Mouse (Mus musculus) embryonic fibroblast, embryonic 13.5 days (primary cell): ENCODE data around the gene Pmpcb. TPM values are rescaled to one million over a fixed set of nuclear protein-coding genes. Genes with fewer than 3 reads are reported as not detected.
"Not testable (repeated sequence)": the region's sequence is repeated elsewhere in the genome, so short reads cannot be mapped to it uniquely, and the experiment has no call there.

Source experiments
- H3K27ac ChIP-seq: 2 replicates; pipeline ENCODE4 v1.5.1; 2012; ENCODE audit warnings: low read length, control low read depth, inconsistent platforms; ENCODE audit not compliant: insufficient read depth
- H3K4me1 ChIP-seq: 2 replicates; pipeline ENCODE4 v1.6.1; 2011; ENCODE audit warnings: low read length; ENCODE audit not compliant: control insufficient read depth, insufficient read depth
- H3K4me3 ChIP-seq: 2 replicates; pipeline ENCODE4 v1.5.1; 2011; ENCODE audit warnings: mild to moderate bottlenecking, control low read depth, low read length; ENCODE audit not compliant: insufficient read depth
- CTCF ChIP-seq: IDR thresholded peaks from 2 replicates; pipeline ENCODE4 v1.5.1; 2011; ENCODE audit warnings: mild to moderate bottlenecking, control low read depth, low read length, moderate library complexity, borderline replicate concordance; ENCODE audit not compliant: insufficient read depth
- POLR2A ChIP-seq: IDR thresholded peaks from 2 replicates; pipeline ENCODE4 v1.6.1; 2011; ENCODE audit warnings: low read depth, mild to moderate bottlenecking, control low read depth, low read length, moderate library complexity
- polyA plus RNA-seq: library from polyadenylated mRNA; stranded (reverse); fragments of >200 nt; gene quantifications from 2 replicates; pipeline ENCODE4 v1.2.4, GENCODE M21; 2011; ENCODE audit warnings: low read depth; ENCODE audit not compliant: missing spikeins, insufficient read length

Pmpcb gene
- polyA plus RNA-seq, 1 experiment: 78.7 TPM

GRCm38 (mm10) chr5:21703708-21704107, 33.2 kb upstream of the Pmpcb start:
- no peak overlapping the region for H3K27ac ChIP-seq
- no peak overlapping the region for H3K4me3 ChIP-seq
- TF ChIP-seq CTCF (no peak), POLR2A (no peak)
- H3K4me1 ChIP-seq: no peaks in the 10 kb centered on the region

- Histone ChIP-seq H3K27ac (no peak overlapping the region), H3K4me1 (no peaks in the 10 kb centered on the region), H3K4me3 (no peak overlapping the region)
- no peak for TF ChIP-seq CTCF
- no peak for TF ChIP-seq POLR2A
Measured at GRCm38 (mm10) chr5:21706546-21706945, 30.4 kb upstream of the Pmpcb start.

- not testable (repeated sequence) for H3K27ac ChIP-seq, H3K4me1 ChIP-seq, H3K4me3 ChIP-seq
Measured at GRCm38 (mm10) chr5:21708011-21708410, 28.9 kb upstream of the Pmpcb start.

GRCm38 (mm10) chr5:21712127-21712715, 24.7 kb upstream of the Pmpcb start:
- Histone ChIP-seq H3K4me3 (no peak overlapping the region), H3K4me1 (no peaks in the 10 kb centered on the region), H3K27ac (no peak overlapping the region)
- no peak for TF ChIP-seq CTCF
- TF ChIP-seq POLR2A: no peak

GRCm38 (mm10) chr5:21714447-21714846, 22.5 kb upstream of the Pmpcb start:
- TF ChIP-seq POLR2A (no peak), CTCF (no peak)
- H3K27ac ChIP-seq: no peak overlapping the region
- no peaks in the 10 kb centered on the region for H3K4me1 ChIP-seq
- no peak overlapping the region for H3K4me3 ChIP-seq

- no peak for TF ChIP-seq POLR2A
- TF ChIP-seq CTCF: no peak
- Histone ChIP-seq H3K4me1 (no peaks in the 10 kb centered on the region), H3K4me3 (no peak overlapping the region), H3K27ac (no peak overlapping the region)
Measured at GRCm38 (mm10) chr5:21717165-21717715, 19.7 kb upstream of the Pmpcb start.

- Histone ChIP-seq H3K4me3 (no peak overlapping the region), H3K4me1 (no peaks in the 10 kb centered on the region), H3K27ac (no peak overlapping the region)
- TF ChIP-seq POLR2A (no peak), CTCF (no peak)
Measured at GRCm38 (mm10) chr5:21718546-21718945, 18.4 kb upstream of the Pmpcb start.

GRCm38 (mm10) chr5:21719209-21719608, 17.7 kb upstream of the Pmpcb start:
- H3K4me1 ChIP-seq: no peaks in the 10 kb centered on the region
- H3K4me3 ChIP-seq: no peak overlapping the region
- H3K27ac ChIP-seq: no peak overlapping the region
- TF ChIP-seq POLR2A (no peak), CTCF (no peak)

- Histone ChIP-seq H3K4me1 (no peaks in the 10 kb centered on the region), H3K4me3 (no peak overlapping the region), H3K27ac (no peak overlapping the region)
- TF ChIP-seq POLR2A: no peak
- no peak for TF ChIP-seq CTCF
Measured at GRCm38 (mm10) chr5:21724427-21724826, 12.5 kb upstream of the Pmpcb start.

- Histone ChIP-seq H3K27ac (no peak overlapping the region), H3K4me1 (no peaks in the 10 kb centered on the region), H3K4me3 (no peak overlapping the region)
- TF ChIP-seq CTCF (no peak), POLR2A (no peak)
Measured at GRCm38 (mm10) chr5:21724872-21725271, 12.1 kb upstream of the Pmpcb start.
